Mouse (Mus musculus): ENCODE measurements at regions not wholly inside any gene's neighbourhood (a gene's known extent, or its start where the extent isn't known, plus 50 kb on each side); places are given as distances from the start of the nearest gene placed in this dataset.

DNA sequence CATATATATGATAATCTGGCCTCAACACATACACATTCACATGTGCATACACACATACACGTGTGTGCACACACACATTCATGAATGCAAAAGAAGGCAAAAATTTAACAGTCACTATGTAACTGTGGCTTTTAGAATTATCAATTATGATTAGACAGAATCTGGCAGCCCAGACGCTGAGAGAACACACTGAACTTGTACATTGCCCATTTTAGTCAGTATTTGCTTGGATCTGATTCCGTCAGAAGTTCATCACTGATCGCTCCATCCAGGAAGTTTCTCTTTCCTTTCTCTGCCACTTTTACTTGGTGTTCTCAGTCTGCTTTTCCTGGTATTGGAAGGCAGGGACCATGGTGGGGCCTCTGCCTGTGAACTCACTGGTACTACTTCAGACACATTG lies 719.5 kb downstream of the Cypt12 start:
- WGBS = 95% methylated on average over 4 of the region's 4 CpGs
- no peak overlapping the region for H3K4me3 ChIP-seq (replicated peaks; ENCODE audit: low read length)
- H3K9ac ChIP-seq (ENCODE audit: low read depth, low read length, severe bottlenecking) = no peak overlapping the region
- no peak for DNase-seq (ENCODE audit: low spot score)
- no peak for TF ChIP-seq POLR2A (IDR thresholded peaks at IDR 0.05; ENCODE audit: borderline replicate concordance, extremely low read depth, insufficient read depth, insufficient read length)
- H3K9me3 ChIP-seq (ENCODE audit: control insufficient read depth, low read length) = no peaks in the 10 kb centered on the region
- H3K4me1 ChIP-seq (ENCODE audit: control insufficient read depth, insufficient read depth, low read length) = no peaks in the 10 kb centered on the region
- H3K36me3 ChIP-seq (ENCODE audit: control insufficient read depth, insufficient read depth, low read length) = no peaks in the 10 kb centered on the region
- H3K27ac ChIP-seq (replicated peaks; ENCODE audit: low read depth, low read length) = no peak overlapping the region
- ATAC-seq (ENCODE audit: low FRiP score, low read depth) = no peak
- H3K27me3 ChIP-seq (ENCODE audit: control insufficient read depth, insufficient read depth, low read length) = no peaks in the 10 kb centered on the region
- no peak overlapping the region for H3K4me2 ChIP-seq (replicated peaks; ENCODE audit: low read depth, low read length, severe bottlenecking)

GRCm38 (mm10) chr3:18668936-18669335 lies 720.7 kb downstream of the Cypt12 start:
- no peak overlapping the region for H3K4me3 ChIP-seq (replicated peaks; ENCODE audit: low read length)
- no peak overlapping the region for H3K4me2 ChIP-seq (replicated peaks; ENCODE audit: low read depth, low read length, severe bottlenecking)
- H3K27me3 ChIP-seq (ENCODE audit: control insufficient read depth, insufficient read depth, low read length) = no peaks in the 10 kb centered on the region
- no peaks in the 10 kb centered on the region for H3K4me1 ChIP-seq (ENCODE audit: control insufficient read depth, insufficient read depth, low read length)
- no peaks in the 10 kb centered on the region for H3K36me3 ChIP-seq (ENCODE audit: control insufficient read depth, insufficient read depth, low read length)
- no peak for TF ChIP-seq POLR2A (IDR thresholded peaks at IDR 0.05; ENCODE audit: borderline replicate concordance, extremely low read depth, insufficient read depth, insufficient read length)
- ATAC-seq (ENCODE audit: low FRiP score, low read depth) (no peak), DNase-seq (ENCODE audit: low spot score) (no peak)
- 76% methylated on average over 3 of the region's 3 CpGs for WGBS
- no peak overlapping the region for H3K9ac ChIP-seq (ENCODE audit: low read depth, low read length, severe bottlenecking)
- H3K9me3 ChIP-seq (ENCODE audit: control insufficient read depth, low read length) = no peaks in the 10 kb centered on the region
- no peak overlapping the region for H3K27ac ChIP-seq (replicated peaks; ENCODE audit: low read depth, low read length)

DNA sequence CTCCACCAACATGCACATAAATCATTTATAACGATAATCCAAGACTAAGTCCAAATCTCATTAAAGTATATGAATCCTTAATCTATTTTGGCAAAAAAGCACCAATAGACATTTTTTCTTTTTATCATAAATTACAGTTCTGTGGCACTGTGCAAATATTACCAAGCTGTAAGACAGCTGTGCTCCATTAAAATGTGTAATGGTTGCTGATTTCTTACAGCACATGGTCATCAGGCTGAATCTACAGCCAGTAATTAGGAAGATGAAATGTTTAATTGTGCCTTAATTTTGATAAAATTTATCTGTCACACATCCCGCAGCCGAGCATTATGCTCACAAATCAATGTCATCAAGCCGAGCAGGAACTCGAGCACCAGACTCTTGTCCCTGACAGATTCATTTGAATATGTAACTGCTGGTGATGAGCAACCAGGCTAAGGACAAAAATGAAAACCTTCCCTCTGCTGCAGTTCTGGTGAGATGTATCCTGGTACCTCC lies 722.0 kb downstream of the Cypt12 start:
- ATAC-seq (ENCODE audit: low FRiP score, low read depth) (no peak), DNase-seq (ENCODE audit: low spot score) (no peak)
- Histone ChIP-seq H3K27me3 (ENCODE audit: control insufficient read depth, insufficient read depth, low read length) (no peaks in the 10 kb centered on the region), H3K9ac (ENCODE audit: low read depth, low read length, severe bottlenecking) (no peak overlapping the region), H3K4me3 (replicated peaks; ENCODE audit: low read length) (no peak overlapping the region), H3K36me3 (ENCODE audit: control insufficient read depth, insufficient read depth, low read length) (no peaks in the 10 kb centered on the region), H3K9me3 (ENCODE audit: control insufficient read depth, low read length) (no peaks in the 10 kb centered on the region), H3K4me2 (replicated peaks; ENCODE audit: low read depth, low read length, severe bottlenecking) (no peak overlapping the region), H3K27ac (replicated peaks; ENCODE audit: low read depth, low read length) (no peak overlapping the region), H3K4me1 (ENCODE audit: control insufficient read depth, insufficient read depth, low read length) (no peaks in the 10 kb centered on the region)
- TF ChIP-seq POLR2A (IDR thresholded peaks at IDR 0.05; ENCODE audit: borderline replicate concordance, extremely low read depth, insufficient read depth, insufficient read length) = no peak
- 65% methylated on average over 5 of the region's 5 CpGs for WGBS

DNA sequence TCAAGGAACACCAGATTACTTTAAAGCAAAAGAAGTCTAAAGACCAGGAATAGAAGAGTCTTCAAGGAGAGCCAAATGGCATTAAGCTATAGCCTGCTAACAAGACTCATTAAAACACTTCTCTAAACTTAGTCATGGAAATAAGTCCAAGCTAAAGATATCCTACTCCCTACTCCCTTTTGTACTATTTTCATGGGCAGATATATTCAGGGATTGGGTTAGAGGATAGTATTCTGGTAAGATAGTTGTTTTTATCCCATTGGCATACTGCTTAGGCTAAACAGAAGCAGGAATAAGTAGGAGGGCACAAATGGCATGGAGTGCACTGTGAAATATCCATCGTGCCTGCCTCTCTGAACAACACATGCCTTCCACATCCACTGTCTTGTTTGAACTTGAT lies 723.5 kb downstream of the Cypt12 start:
- ATAC-seq (ENCODE audit: low FRiP score, low read depth) = no peak
- no peaks in the 10 kb centered on the region for H3K9me3 ChIP-seq (ENCODE audit: control insufficient read depth, low read length)
- 65% methylated on average over 1 of the region's 1 CpGs for WGBS
- H3K27ac ChIP-seq (replicated peaks; ENCODE audit: low read depth, low read length) = no peak overlapping the region
- H3K4me1 ChIP-seq (ENCODE audit: control insufficient read depth, insufficient read depth, low read length) = no peaks in the 10 kb centered on the region
- no peak overlapping the region for H3K9ac ChIP-seq (ENCODE audit: low read depth, low read length, severe bottlenecking)
- H3K27me3 ChIP-seq (ENCODE audit: control insufficient read depth, insufficient read depth, low read length) = no peaks in the 10 kb centered on the region
- no peaks in the 10 kb centered on the region for H3K36me3 ChIP-seq (ENCODE audit: control insufficient read depth, insufficient read depth, low read length)
- no peak for TF ChIP-seq POLR2A (IDR thresholded peaks at IDR 0.05; ENCODE audit: borderline replicate concordance, extremely low read depth, insufficient read depth, insufficient read length)
- H3K4me2 ChIP-seq (replicated peaks; ENCODE audit: low read depth, low read length, severe bottlenecking) = no peak overlapping the region
- H3K4me3 ChIP-seq (replicated peaks; ENCODE audit: low read length) = no peak overlapping the region
- DNase-seq (ENCODE audit: low spot score) = no peak

- H3K27ac ChIP-seq (replicated peaks; ENCODE audit: low read depth, low read length) = no peak overlapping the region
These were observed 735.3 kb downstream of the Cypt12 start for GRCm38 (mm10) chr3:18683346-18684101.

More at GRCm38 (mm10) chr3:18683346-18684101, 735.3 kb downstream of the Cypt12 start:
- ATAC-seq (ENCODE audit: low FRiP score, low read depth) (no peak), DNase-seq (ENCODE audit: low spot score) (no peak)
- 87% methylated on average over 6 of the region's 6 CpGs for whole genome bisulfite sequencing
- no peak overlapping the region for H3K4me3 ChIP-seq (replicated peaks; ENCODE audit: low read length)
- H3K9ac ChIP-seq (ENCODE audit: low read depth, low read length, severe bottlenecking) = no peak overlapping the region
- no peaks in the 10 kb centered on the region for H3K27me3 ChIP-seq (ENCODE audit: control insufficient read depth, insufficient read depth, low read length)
- H3K36me3 ChIP-seq (ENCODE audit: control insufficient read depth, insufficient read depth, low read length) = no peaks in the 10 kb centered on the region
- H3K4me2 ChIP-seq (replicated peaks; ENCODE audit: low read depth, low read length, severe bottlenecking) = no peak overlapping the region
- no peaks in the 10 kb centered on the region for H3K9me3 ChIP-seq (ENCODE audit: control insufficient read depth, low read length)
- no peaks in the 10 kb centered on the region for H3K4me1 ChIP-seq (ENCODE audit: control insufficient read depth, insufficient read depth, low read length)
- TF ChIP-seq POLR2A (IDR thresholded peaks at IDR 0.05; ENCODE audit: borderline replicate concordance, extremely low read depth, insufficient read depth, insufficient read length) = no peak

All from limb, embryonic 14.5 days (tissue).